Mouse (Mus musculus) forebrain, embryonic 15.5 days (tissue): ENCODE data around the gene Gm7356. TPM values are rescaled to one million over a fixed set of nuclear protein-coding genes. Genes with fewer than 3 reads are reported as not detected.

ENCODE experiments used
- polyA plus RNA-seq: library from polyadenylated mRNA; unstranded; fragments of >200 nt; fragmentation: Nextera tagmentation; extraction: Ambion mirVana; gene quantifications from 2 replicates; pipeline ENCODE4 v1.2.1, GENCODE M21; 2015

Gm7356 gene
- polyA plus RNA-seq, 1 experiment from 2014 or later = not detected

Other genes with a start within 250 kb of the Gm7356 start
- gene Afdn, start 243.2 kb downstream of the Gm7356 start, polyA plus RNA-seq = 179 and 191 TPM in 2 replicates
- gene Tcte2, start 241.9 kb downstream of the Gm7356 start, polyA plus RNA-seq = 23.5 and 27.8 TPM in 2 replicates
- not detected in 2 replicates for gene Gm7168, start 55.3 kb downstream of the Gm7356 start, polyA plus RNA-seq
- gene Gm7358, start 55.8 kb upstream of the Gm7356 start, polyA plus RNA-seq = not detected in 2 replicates
- 0.57 and 1.1 TPM in 2 replicates for gene Dact2, start 200.6 kb upstream of the Gm7356 start, polyA plus RNA-seq